Mouse (Mus musculus) ES-Bruce4 (cell line): ENCODE measurements around the gene Fam193b.

Source experiments
- CTCF ChIP-seq: IDR thresholded peaks from one replicate; pipeline ENCODE4 v1.8.1; 2011; ENCODE audit warnings: low read depth, low read length
- POLR2A ChIP-seq: IDR thresholded peaks from one replicate; pipeline ENCODE4 v1.8.1; 2011; ENCODE audit warnings: low read length; ENCODE audit not compliant: insufficient read depth

DNA sequence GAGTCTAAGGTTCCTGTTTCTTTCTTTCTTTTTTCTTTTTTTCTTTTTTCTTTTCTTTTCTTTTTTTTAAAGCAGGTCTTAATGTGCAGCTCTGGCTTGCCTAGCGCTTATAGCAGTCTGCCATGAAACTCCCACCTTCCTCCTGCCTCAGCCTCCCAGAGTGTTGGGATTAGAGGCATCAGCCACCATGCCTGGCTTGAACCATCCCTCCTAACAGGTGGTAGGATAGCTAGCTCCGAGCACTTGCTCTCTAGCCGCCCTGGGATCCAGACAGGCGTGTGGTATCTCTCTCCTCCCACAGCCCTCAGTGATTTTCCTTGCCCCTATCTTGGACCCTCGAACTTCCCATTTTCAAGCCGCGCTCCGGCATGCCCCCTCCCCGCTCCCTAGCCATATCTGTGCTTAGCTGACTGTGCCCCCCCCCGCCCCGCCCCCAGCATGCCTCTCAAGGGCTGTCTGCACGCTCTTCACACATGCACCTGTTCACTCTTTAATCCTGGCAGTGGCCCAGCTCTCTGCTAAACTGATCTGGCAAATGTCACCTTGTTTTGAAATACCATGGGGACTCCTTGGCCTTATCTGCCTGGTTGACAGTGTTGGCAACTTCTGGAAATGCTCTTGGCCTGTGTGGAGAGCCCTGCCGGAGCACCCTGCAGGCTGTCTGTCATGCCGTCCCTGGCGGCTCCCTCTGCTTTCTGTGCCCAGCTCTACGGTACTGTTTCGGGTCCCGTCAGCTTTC lies 75.9 kb downstream of the Fam193b start:
- no peak for TF ChIP-seq POLR2A
- no peak for TF ChIP-seq CTCF
